Mouse (Mus musculus) ES-E14 (cell line): ENCODE data around the gene 4930518I15Rik.

Source experiments
- CHD2 ChIP-seq: IDR thresholded peaks from 2 replicates; pipeline ENCODE4 v1.6.1; 2014; ENCODE audit warnings: mild to moderate bottlenecking, low read depth, low read length, inconsistent platforms
- HCFC1 ChIP-seq: IDR thresholded peaks from 2 replicates; pipeline ENCODE4 v1.6.1; 2012; ENCODE audit warnings: low read length, inconsistent platforms, borderline replicate concordance; ENCODE audit not compliant: insufficient read depth
- MAFK ChIP-seq: IDR thresholded peaks from 2 replicates; pipeline ENCODE4 v1.6.1; 2014; ENCODE audit warnings: mild to moderate bottlenecking, low read depth, low read length, inconsistent platforms; ENCODE audit not compliant: insufficient read depth
- ZNF384 ChIP-seq: IDR thresholded peaks from 2 replicates; pipeline ENCODE4 v1.6.1; 2012; ENCODE audit warnings: low read depth, low read length, inconsistent platforms

GRCm38 (mm10) chr2:156896384-156896914 is 38.7 kb upstream of the 4930518I15Rik start:
- TF ChIP-seq CHD2 (no peak), MAFK (no peak), ZNF384 (no peak), HCFC1 (no peak)
